Comparison of ENCODE assay signal across 8 mouse cellular contexts in genomic region chr11:53736771-53737572, GRCm38 (mm10). TPM values are rescaled to one million over a fixed set of nuclear protein-coding genes. Genes with fewer than 3 reads are reported as not detected.
A peak's percentile ranks its signal among the peaks of the same experiment; 100 is the strongest.
DNase-seq lines count a peak whose midpoint lies in the region; ATAC-seq and TF ChIP-seq lines count a peak whose summit lies in the region.

No protein-coding gene starts in this region.

- H3K27me3 ChIP-seq in megakaryocyte, embryonic 14.5 days (replicated peaks) = no peaks in the 10 kb centered on the region

- H3K27ac ChIP-seq in gastrocnemius, adult 2 months = peak overlapping the region; percentile 67

- peak; percentile 47 for ATAC-seq in inflammation-experienced regulatory T-cells, adult 6 months

- intact Hi-C loops in gastrocnemius, adult 2 months (cut with DNase I) = loop anchor here (2.0 kb wide), 1 partner anchor 114 kb away; no protein-coding TSS in a partner anchor

- peaks cover 33% of the 10 kb centered on the region for H3K4me1 ChIP-seq in megakaryocyte, embryonic 14.5 days

- DNase-seq in ZHBTc4 (ENCODE audit: low read depth, low spot score) = peak; percentile 94
- peak; percentile 55 to 68 for DNase-seq in cerebellum, postnatal 25 days
- DNase-seq in gastrocnemius, adult 2 months = peak; percentile 75
- peak; percentile 20 to 67 for DNase-seq in left cerebral cortex, adult 8-10 months (ENCODE audit: low spot score in 2 of 2)
- DNase-seq in right cerebral cortex, postnatal 14 days = peak; percentile 72
- DNase-seq in urinary bladder, postnatal 36 days (ENCODE audit: low spot score in 2 of 2) = peak; percentile 64 to 71

- H3K4me3 ChIP-seq in gastrocnemius, adult 2 months = no peak overlapping the region
- peak overlapping the region; percentile 6 for H3K4me3 ChIP-seq in megakaryocyte, embryonic 14.5 days (replicated peaks)

- H3K36me3 ChIP-seq in megakaryocyte, embryonic 14.5 days (replicated peaks; ENCODE audit: low read length) = no peaks in the 10 kb centered on the region

- no peaks in the 10 kb centered on the region for H3K9me3 ChIP-seq in megakaryocyte, embryonic 14.5 days

- peak; percentile 68 for TF ChIP-seq CTCF in gastrocnemius, adult 2 months (IDR thresholded peaks at IDR 0.05)

RNA-seq across cellular contexts. Expression of gene Il5, which starts 16.4 kb away (rescaled TPM):
- total RNA-seq in gastrocnemius, adult 2 months (2021) = not detected
- not detected for polyA plus RNA-seq in inflammation-experienced regulatory T-cells, adult 6 months (2017; shearing (Covaris generic))
- not detected for total RNA-seq in left cerebral cortex, adult 8-10 months (2022)
- not detected in 2 replicates for polyA plus RNA-seq in megakaryocyte, embryonic 14.5 days (2012; ENCODE audit: insufficient read depth, low replicate concordance)

RNA-seq across cellular contexts. Expression of gene Rad50, which starts 29.9 kb away (rescaled TPM):
- total RNA-seq in gastrocnemius, adult 2 months (2021) = 1 to 10 TPM; 4.1 to 5.2 TPM
- polyA plus RNA-seq in inflammation-experienced regulatory T-cells, adult 6 months (2017; shearing (Covaris generic)) = 10 to 100 TPM; 47.3 to 53.7 (median 48.6) TPM
- total RNA-seq in left cerebral cortex, adult 8-10 months (2022) = 10 to 100 TPM in 3 of 4 experiments, 1 to 10 TPM in 1; 9.9 to 12.1 (median 11.8) TPM
- polyA plus RNA-seq in megakaryocyte, embryonic 14.5 days (2012; ENCODE audit: insufficient read depth, low replicate concordance) = 2.9 and 3.2 TPM in 2 replicates

RNA-seq across cellular contexts. Expression of gene Irf1, which starts 32.8 kb away (rescaled TPM):
- total RNA-seq in gastrocnemius, adult 2 months (2021) = 1 to 10 TPM; 6.2 to 7.0 TPM
- polyA plus RNA-seq in inflammation-experienced regulatory T-cells, adult 6 months (2017; shearing (Covaris generic)) = 100 to 1,000 TPM; 273 to 355 (median 291) TPM
- 10 to 100 TPM in 2 of 4 experiments, 1 to 10 TPM in 2; 6.8 to 10.8 (median 9.4) TPM for total RNA-seq in left cerebral cortex, adult 8-10 months (2022)
- polyA plus RNA-seq in megakaryocyte, embryonic 14.5 days (2012; ENCODE audit: insufficient read depth, low replicate concordance) = 5.1 TPM in 1 of 2 replicates, not detected in the other

RNA-seq across cellular contexts. Expression of gene Gm17334, which starts 36.0 kb away (rescaled TPM):
- under 1 TPM; 0.28 to 0.53 TPM for total RNA-seq in gastrocnemius, adult 2 months (2021)
- polyA plus RNA-seq in inflammation-experienced regulatory T-cells, adult 6 months (2017; shearing (Covaris generic)) = 1 to 10 TPM; 5.6 to 9.0 (median 6.7) TPM
- 1 to 10 TPM in 1 of 4 experiments, under 1 TPM in 2, not detected in 1; 0.42 to 2.4 (median 0.64) TPM for total RNA-seq in left cerebral cortex, adult 8-10 months (2022)
- not detected in 2 replicates for polyA plus RNA-seq in megakaryocyte, embryonic 14.5 days (2012; ENCODE audit: insufficient read depth, low replicate concordance)

Comparison
In these comparisons a context has a peak if more than half of its experiments do, and no peak if none do; other contexts are left out.
1. DNase-seq: peak in every context shown above with its lines; median percentile 94 in ZHBTc4; 75 in gastrocnemius, adult 2 months; 72 in right cerebral cortex, postnatal 14 days; 68 in urinary bladder, postnatal 36 days; 62 in cerebellum, postnatal 25 days; 44 in left cerebral cortex, adult 8-10 months.